Mouse (Mus musculus) T-cell, adult 66 days (primary cell): Measurements from ENCODE around the gene Myom1. TPM values are rescaled to one million over a fixed set of nuclear protein-coding genes. Genes with fewer than 3 reads are reported as not detected.

ENCODE experiments used
- total RNA-seq, 2 experiments: library from RNA; stranded (reverse); gene quantifications; 3 replicates in 1 of 2; 4 replicates in 1 of 2; pipeline ENCODE4 v1.2.4; 2023

The Myom1 gene
- total RNA-seq = 1 to 10 TPM; 2.2 to 3.1 TPM

GRCm38 (mm10) chr17:71002081-71002743 is at the start of gene Myom1:
TSS of gene Myom1 (plus strand) at chr17:71002633.

DNA sequence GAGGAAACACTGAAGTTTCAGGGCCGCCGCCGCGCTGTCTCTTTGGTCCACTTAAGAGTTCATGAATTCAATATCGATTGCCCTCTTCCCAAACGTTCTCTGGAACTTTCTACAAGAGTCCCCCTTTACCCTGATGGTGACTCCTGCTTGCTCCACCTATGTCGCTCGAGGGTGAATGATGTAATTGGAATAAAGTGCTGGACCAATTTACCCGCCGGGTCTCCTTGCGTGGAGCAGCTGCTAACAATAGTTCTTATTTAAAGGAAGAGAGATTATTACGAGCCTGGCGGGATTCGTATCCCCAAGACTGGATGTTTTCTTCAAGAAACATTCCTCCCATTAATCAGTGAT is 286 bp downstream of the Myom1 start, which contains the start of gene Myl12a:
Gene Myl12a (minus strand): TSS at position 135 of the 351 bp plus-strand sequence.

Other genes with a start within 250 kb of the Myom1 start
- 100 to 1,000 TPM in 1 of 2 experiments, 10 to 100 TPM in 1; 96.8 to 103 TPM for gene Tgif1, start 149.1 kb upstream of the Myom1 start, total RNA-seq
- 100 to 1,000 TPM; 380 to 382 TPM for gene Myl12a, start 245 bp downstream of the Myom1 start, total RNA-seq
- 10 to 100 TPM; 42.8 to 51.7 TPM for gene Lpin2, start 179.9 kb downstream of the Myom1 start, total RNA-seq